Mouse (Mus musculus) forebrain, embryonic 13.5 days (tissue): ENCODE measurements at regions not wholly inside any gene's neighbourhood (a gene's known extent, or its start where the extent isn't known, plus 50 kb on each side); places are given as distances from the start of the nearest gene placed in this dataset.

Experiments
- ATAC-seq: fragments of 200-750 bp; cut with Nextera tagmentation; 2 replicates; pipeline ENCODE4 v1.8.0; 2017
- H3K27ac ChIP-seq: fragments of 300-500 bp; sonication (generic); 2 replicates; pipeline ENCODE4 v1.5.1; 2015; ENCODE audit warnings: inconsistent platforms, mild to moderate bottlenecking, moderate library complexity
- H3K27me3 ChIP-seq: fragments of 300-500 bp; sonication (generic); 2 replicates; pipeline ENCODE4 v1.6.1; 2015; ENCODE audit warnings: mild to moderate bottlenecking, inconsistent platforms
- H3K36me3 ChIP-seq: fragments of 300-500 bp; sonication (generic); 2 replicates; pipeline ENCODE4 v1.6.1; 2015; ENCODE audit warnings: mild to moderate bottlenecking, inconsistent platforms; ENCODE audit not compliant: poor library complexity, severe bottlenecking
- H3K4me1 ChIP-seq: fragments of 300-500 bp; sonication (generic); 2 replicates; pipeline ENCODE4 v1.6.1; 2015; ENCODE audit warnings: inconsistent platforms
- H3K4me2 ChIP-seq: fragments of 300-500 bp; sonication (generic); 2 replicates; pipeline ENCODE4 v1.6.1; 2015; ENCODE audit warnings: inconsistent platforms, mild to moderate bottlenecking, moderate library complexity
- H3K4me3 ChIP-seq: fragments of 300-500 bp; sonication (generic); 2 replicates; pipeline ENCODE4 v1.5.1; 2015; ENCODE audit warnings: mild to moderate bottlenecking, inconsistent platforms
- H3K9ac ChIP-seq: fragments of 300-500 bp; sonication (generic); 2 replicates; pipeline ENCODE4 v1.6.1; 2015; ENCODE audit warnings: mild to moderate bottlenecking, inconsistent platforms
- H3K9me3 ChIP-seq: fragments of 300-500 bp; sonication (generic); replicated peaks from 2 replicates; pipeline ENCODE4 v1.6.1; 2016; ENCODE audit warnings: inconsistent platforms
- WGBS: fragments of 180-500 bp; shearing (Covaris S2); methylation state at CpG from one replicate; pipeline ENCODE4 v1.1.7; 2015; 5-methylcytosine and 5-hydroxymethylcytosine counted together

- H3K4me3 ChIP-seq: no peak overlapping the region
- H3K4me2 ChIP-seq: no peak overlapping the region
- 16% methylated on average over 1 of the region's 1 CpGs for WGBS
- H3K4me1 ChIP-seq: no peaks in the 10 kb centered on the region
- H3K9ac ChIP-seq: no peak overlapping the region
- no peaks in the 10 kb centered on the region; the same call in 1 of the 2 replicates for H3K9me3 ChIP-seq
- no peak overlapping the region for H3K27ac ChIP-seq
- no peaks in the 10 kb centered on the region for H3K36me3 ChIP-seq
- no peak for ATAC-seq
- H3K27me3 ChIP-seq: peaks cover 17% of the 10 kb centered on the region; the same call in 1 of the 2 replicates
Measured at GRCm38 (mm10) chr9:99987376-99987775, 111.4 kb upstream of the Sox14 start.

- H3K27ac ChIP-seq: no peak overlapping the region
- no peak overlapping the region for H3K4me3 ChIP-seq
- H3K36me3 ChIP-seq: no peaks in the 10 kb centered on the region
- no peak overlapping the region for H3K4me2 ChIP-seq
- H3K9me3 ChIP-seq: no peaks in the 10 kb centered on the region
- H3K9ac ChIP-seq: no peak overlapping the region
- ATAC-seq: no peak
- H3K27me3 ChIP-seq: peaks cover 5% of the 10 kb centered on the region; the same call in 1 of the 2 replicates
- no peaks in the 10 kb centered on the region for H3K4me1 ChIP-seq
- 81% methylated on average over 1 of the region's 1 CpGs for WGBS
Measured at GRCm38 (mm10) chr9:99980734-99981133, 104.8 kb upstream of the Sox14 start.

GRCm38 (mm10) chr9:99961561-99961960 is 85.6 kb upstream of the Sox14 start:
- H3K9me3 ChIP-seq: no peaks in the 10 kb centered on the region
- no peak overlapping the region for H3K4me3 ChIP-seq
- no peak for ATAC-seq
- no peak overlapping the region for H3K9ac ChIP-seq
- no peak overlapping the region for H3K4me2 ChIP-seq
- no peaks in the 10 kb centered on the region for H3K36me3 ChIP-seq
- H3K27ac ChIP-seq: no peak overlapping the region
- H3K27me3 ChIP-seq: peaks cover 10% of the 10 kb centered on the region
- H3K4me1 ChIP-seq: no peaks in the 10 kb centered on the region; the same call in 1 of the 2 replicates

GRCm38 (mm10) chr9:99954720-99955119 is 78.8 kb upstream of the Sox14 start:
- Histone ChIP-seq H3K9ac (no peak overlapping the region), H3K27ac (peak overlapping the region; percentile 58), H3K9me3 (peaks cover 3% of the 10 kb centered on the region; the same call in 1 of the 2 replicates), H3K4me3 (no peak overlapping the region), H3K27me3 (peaks cover 13% of the 10 kb centered on the region), H3K4me1 (peaks cover 14% of the 10 kb centered on the region), H3K36me3 (no peaks in the 10 kb centered on the region), H3K4me2 (peak overlapping the region; percentile 47)
- ATAC-seq: peak; percentile 75
- WGBS: 7% methylated on average over 10 of the region's 10 CpGs

- peak overlapping the region; percentile 68; the same call in 1 of the 2 replicates for H3K27ac ChIP-seq
- no peaks in the 10 kb centered on the region for H3K36me3 ChIP-seq
- no peak overlapping the region for H3K9ac ChIP-seq
- H3K9me3 ChIP-seq: peaks cover 3% of the 10 kb centered on the region; the same call in 1 of the 2 replicates
- ATAC-seq: peak; percentile 71; the same call in 1 of the 2 replicates
- H3K4me3 ChIP-seq: no peak overlapping the region
- peaks cover 12% of the 10 kb centered on the region; the same call in 1 of the 2 replicates for H3K27me3 ChIP-seq
- no peak overlapping the region; the same call in 1 of the 2 replicates for H3K4me2 ChIP-seq
- 15% methylated on average over 6 of the region's 6 CpGs for WGBS
- peaks cover 14% of the 10 kb centered on the region for H3K4me1 ChIP-seq
Measured at GRCm38 (mm10) chr9:99954038-99954618, 78.2 kb upstream of the Sox14 start.
